Mouse (Mus musculus) cerebral cortex, adult 2 months (tissue): Measurements from ENCODE around the gene Olfr1183.

Source experiments
- WGBS: fragments of 180-500 bp; shearing (Covaris S2); methylation state at CpG from one replicate; pipeline ENCODE4 v1.1.7; 2018; 5-methylcytosine and 5-hydroxymethylcytosine counted together

The Olfr1183 gene

DNA sequence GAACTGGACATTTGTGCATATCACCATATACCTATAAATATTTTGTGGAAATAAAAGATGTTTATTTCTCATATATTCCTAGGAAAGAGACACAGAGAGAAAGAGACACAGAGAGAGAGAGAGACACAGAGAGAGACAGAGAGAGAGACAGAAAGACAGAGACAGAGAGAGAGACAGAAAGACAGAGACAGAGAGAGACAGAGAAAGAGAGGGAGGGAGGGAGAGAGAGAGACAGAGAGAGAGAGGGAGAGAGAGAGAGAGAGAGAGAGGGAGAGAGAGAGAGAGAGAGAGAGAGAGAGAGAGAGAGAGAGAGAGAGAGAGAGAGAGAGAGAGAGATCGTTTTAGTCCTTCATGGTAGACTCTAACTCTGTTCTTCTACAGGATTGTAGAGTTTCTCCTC, at the start of gene Olfr1183:
Gene Olfr1183, plus strand, starts transcription at position 301 of the 400 bp plus-strand sequence.
- WGBS: 100% methylated on average over 1 of the region's 1 CpGs

DNA sequence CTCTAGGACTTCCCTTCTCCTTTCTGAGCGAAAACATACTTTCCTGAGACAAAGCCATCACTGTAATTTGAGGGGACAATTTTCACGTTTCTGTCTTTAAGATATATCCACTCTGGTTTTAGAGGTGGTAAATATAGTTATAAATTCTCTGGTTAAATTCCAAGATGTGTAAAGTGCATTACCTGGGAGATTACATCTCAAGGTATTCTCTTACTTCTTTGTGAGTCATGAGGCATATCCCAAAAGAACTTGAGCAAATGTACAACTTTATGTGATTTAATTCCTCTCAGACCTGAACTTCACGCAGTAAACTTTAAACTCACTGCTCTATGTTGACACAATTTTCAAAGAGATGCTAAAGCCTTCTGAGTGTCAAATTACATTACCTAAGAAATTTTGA, 48.3 kb upstream of the Olfr1183 start, which contains the start of gene Olfr1179:
Gene Olfr1179, minus strand, starts transcription at position 101 of the 400 bp plus-strand sequence.
- 74% methylated on average over 3 of the region's 3 CpGs for WGBS

DNA sequence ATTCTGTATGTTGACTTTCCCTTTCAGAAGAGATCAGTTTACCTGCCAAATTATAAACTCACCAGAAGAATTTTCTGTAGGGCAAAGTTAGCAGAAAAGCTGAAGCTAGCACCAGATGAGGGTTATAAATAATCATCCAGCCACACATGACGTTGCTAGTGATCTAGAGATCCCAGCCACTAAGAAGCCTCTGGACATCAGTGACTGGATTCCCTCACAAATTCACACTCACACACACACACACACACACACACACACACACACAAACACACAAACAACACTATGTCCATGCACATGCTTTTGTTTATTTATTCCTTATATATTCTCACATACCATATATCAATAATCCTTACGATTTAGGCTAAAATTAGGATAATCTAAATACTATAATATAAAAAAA, 35.6 kb upstream of the Olfr1183 start, which contains the start of gene Olfr1180:
Gene Olfr1180, minus strand, starts transcription at position 101 of the 400 bp plus-strand sequence.
- WGBS: 73% methylated on average over 2 of the region's 2 CpGs

DNA sequence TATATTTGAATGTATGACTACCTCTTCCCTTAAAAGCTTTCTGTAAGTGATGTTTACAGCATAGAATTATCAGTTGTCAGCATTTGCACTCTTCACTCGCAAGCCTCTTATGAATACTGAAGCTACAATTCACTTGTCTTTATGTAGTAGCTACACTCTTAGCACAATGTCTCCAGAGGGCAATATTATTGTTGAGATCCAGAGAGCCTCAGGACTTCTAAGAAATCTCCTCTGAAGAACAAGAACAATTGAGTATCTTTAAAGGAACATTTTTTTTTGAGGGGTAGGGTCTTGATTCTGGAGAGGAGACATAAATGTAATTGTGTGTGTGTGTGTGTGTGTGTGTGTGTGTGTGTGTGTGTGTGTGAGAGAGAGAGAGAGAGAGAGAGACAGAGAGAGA, 28.6 kb upstream of the Olfr1183 start, which contains the start of gene Olfr1181:
Gene Olfr1181, minus strand, starts transcription at position 101 of the 400 bp plus-strand sequence.
- WGBS: 91% methylated on average over 1 of the region's 1 CpGs

GRCm38 (mm10) chr2:88449031-88449430, 5.6 kb upstream of the Olfr1183 start, which contains the start of gene Gm13757:
Gene Gm13757 (minus strand): TSS chr2:88449131.
- 100% methylated on average over 1 of the region's 1 CpGs for WGBS

GRCm38 (mm10) chr2:88483298-88483697, 28.6 kb downstream of the Olfr1183 start, which contains the start of gene Olfr1184:
Gene Olfr1184 (plus strand): TSS chr2:88483598.
- WGBS: 86% methylated on average over 2 of the region's 2 CpGs

GRCm38 (mm10) chr2:88493020-88493419, 38.4 kb downstream of the Olfr1183 start, which contains the start of gene Olfr1185-ps1:
Gene Olfr1185-ps1 (plus strand): TSS chr2:88493320.
- 62% methylated on average over 2 of the region's 2 CpGs for WGBS

DNA sequence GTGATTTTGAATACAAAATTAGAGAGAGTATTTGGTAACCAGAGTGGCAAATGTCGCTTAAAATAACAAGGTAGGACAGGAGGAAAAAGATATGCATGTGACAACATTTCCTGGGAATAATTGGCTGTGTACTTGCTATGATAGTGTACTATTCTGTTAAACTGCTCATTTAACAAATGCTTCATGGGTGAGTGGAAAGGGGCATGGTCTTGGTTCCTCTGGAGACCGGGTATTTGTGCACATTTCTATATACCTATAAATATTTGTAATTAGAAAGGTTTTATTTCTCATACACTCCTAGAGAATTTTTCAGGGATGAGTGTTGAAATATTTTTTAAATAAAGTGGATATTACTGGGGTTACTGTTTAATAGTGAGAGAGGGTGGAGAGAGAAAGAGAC, 63.6 kb downstream of the Olfr1183 start, which contains the start of gene Olfr1186:
Gene Olfr1186, plus strand, starts transcription at position 301 of the 400 bp plus-strand sequence.
- WGBS: 83% methylated on average over 2 of the region's 2 CpGs
